Mouse (Mus musculus) kidney, postnatal 14 days (tissue): ENCODE results near the gene Cops6.

Experiments
- DNase-seq: peaks from one replicate; pipeline ENCODE4 v3.0.0; 2022; ENCODE audit warnings: mixed read lengths

The Cops6 gene

GRCm38 (mm10) chr5:138187661-138188306 is 26.9 kb downstream of the Cops6 start:
- DNase-seq: peak; percentile 86

GRCm38 (mm10) chr5:138193771-138194727 is 33.2 kb downstream of the Cops6 start, which contains the start of gene Mblac1:
Gene Mblac1, plus strand, starts transcription at chr5:138194314.
- peak; percentile 89 for DNase-seq

- DNase-seq: peak; percentile 42
Measured at GRCm38 (mm10) chr5:138194755-138195345, 34.0 kb downstream of the Cops6 start.

- DNase-seq: no peak
Measured at GRCm38 (mm10) chr5:138195463-138195862, 34.6 kb downstream of the Cops6 start.

GRCm38 (mm10) chr5:138199576-138199975 is 38.7 kb downstream of the Cops6 start:
- DNase-seq: no peak

GRCm38 (mm10) chr5:138202086-138202485 is 41.2 kb downstream of the Cops6 start:
- no peak for DNase-seq

GRCm38 (mm10) chr5:138207253-138207652 is 46.4 kb downstream of the Cops6 start:
- no peak for DNase-seq

- no peak for DNase-seq
Measured at GRCm38 (mm10) chr5:138207873-138208272, 47.0 kb downstream of the Cops6 start.
